Mouse (Mus musculus): Measurements from ENCODE around the gene Tor1b. TPM values are rescaled to one million over a fixed set of nuclear protein-coding genes. Genes with fewer than 3 reads are reported as not detected.

Tor1b gene
- total and polyA plus RNA-seq, 2 experiments from 2014 or later, result 16.9 to 40.0 TPM

DNA sequence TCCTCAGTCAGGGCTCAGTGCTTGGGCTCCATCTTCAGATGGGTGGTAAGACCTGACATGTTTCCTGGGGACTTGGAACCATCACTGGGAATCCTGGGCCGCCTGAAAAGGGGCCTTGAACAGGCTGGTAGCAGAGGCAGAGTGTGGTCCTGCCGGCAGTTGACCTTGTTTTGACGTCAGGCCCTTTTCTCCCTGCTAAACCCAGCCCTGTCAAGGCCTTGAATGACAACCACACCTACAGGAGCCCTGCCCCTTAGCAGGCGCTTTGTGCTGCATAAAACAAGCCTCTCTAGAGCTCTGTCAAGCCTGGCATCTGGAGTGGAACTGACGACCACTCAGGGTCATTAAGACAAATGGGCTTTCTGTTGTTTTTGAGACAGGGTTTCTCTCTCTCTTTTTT lies 7.1 kb downstream of the Tor1b start:
- Histone ChIP-seq H3K36me3 (ENCODE audit: insufficient read depth) (peaks cover 94% of the 10 kb centered on the region), H3K4me3 (ENCODE audit: low read depth, low read length) (no peak overlapping the region), H3K9ac (no peak overlapping the region), H3K9me3 (ENCODE audit: low read length) (no peaks in the 10 kb centered on the region), H3K4me2 (ENCODE audit: low read depth) (no peak overlapping the region), H3K27me3 (ENCODE audit: insufficient read depth, low read length) (no peaks in the 10 kb centered on the region), H3K4me1 (ENCODE audit: insufficient read depth) (0 out of 2 replicates have a peak, but pooled peaks cover under 1% of the 10 kb centered on the region), H3K27ac (ENCODE audit: low read depth, low read length) (no peak overlapping the region)
- TF ChIP-seq CTCF (IDR thresholded peaks at IDR 0.05; ENCODE audit: low read depth), result no peak
- ATAC-seq (no peak), DNase-seq (no peak)
- 43% methylated on average over 5 of the region's 5 CpGs for WGBS

GRCm38 (mm10) chr2:30962570-30963254 lies 10.0 kb downstream of the Tor1b start:
- Histone ChIP-seq H3K4me2 (ENCODE audit: low read depth) (no peak overlapping the region), H3K36me3 (ENCODE audit: insufficient read depth) (peaks cover 70% of the 10 kb centered on the region)
- DNase-seq, result no peak

GRCm38 (mm10) chr2:30965627-30966026 lies 12.9 kb downstream of the Tor1b start:
- no peak overlapping the region for H3K4me3 ChIP-seq (ENCODE audit: low read depth, low read length)
- no peak overlapping the region for H3K27ac ChIP-seq (ENCODE audit: low read depth, low read length)
- H3K4me1 ChIP-seq (ENCODE audit: insufficient read depth), result peaks cover 15% of the 10 kb centered on the region; the same call in 1 of the 2 replicates
- H3K4me2 ChIP-seq (ENCODE audit: low read depth), result no peak overlapping the region
- H3K36me3 ChIP-seq (ENCODE audit: insufficient read depth), result peaks cover 42% of the 10 kb centered on the region
- TF ChIP-seq CTCF (IDR thresholded peaks at IDR 0.05; ENCODE audit: low read depth), result no peak
- H3K9me3 ChIP-seq (ENCODE audit: low read length), result no peaks in the 10 kb centered on the region
- H3K9ac ChIP-seq, result no peak overlapping the region
- H3K27me3 ChIP-seq (ENCODE audit: insufficient read depth, low read length), result no peaks in the 10 kb centered on the region
- 95% methylated on average over 8 of the region's 8 CpGs for WGBS
- ATAC-seq (no peak), DNase-seq (no peak)

More at GRCm38 (mm10) chr2:30962570-30963254, 10.0 kb downstream of the Tor1b start:
- Histone ChIP-seq H3K27me3 (ENCODE audit: insufficient read depth, low read length) (no peaks in the 10 kb centered on the region), H3K4me1 (ENCODE audit: insufficient read depth) (peaks cover 15% of the 10 kb centered on the region; the same call in 1 of the 2 replicates), H3K4me3 (ENCODE audit: low read depth, low read length) (no peak overlapping the region), H3K9me3 (ENCODE audit: low read length) (no peaks in the 10 kb centered on the region), H3K27ac (ENCODE audit: low read depth, low read length) (no peak overlapping the region), H3K9ac (no peak overlapping the region)
- TF ChIP-seq CTCF (IDR thresholded peaks at IDR 0.05; ENCODE audit: low read depth), result no peak
- WGBS, result 90% methylated on average over 11 of the region's 11 CpGs
- no peak for ATAC-seq

GRCm38 (mm10) chr2:30966826-30967225 lies 14.1 kb downstream of the Tor1b start:
- ATAC-seq, result no peak; the same call in 1 of the 2 replicates
- WGBS, result 24% methylated on average over 16 of the region's 16 CpGs
- H3K4me2 ChIP-seq (ENCODE audit: low read depth), result peak overlapping the region; percentile 83
- TF ChIP-seq CTCF (IDR thresholded peaks at IDR 0.05; ENCODE audit: low read depth), result no peak
- no peaks in the 10 kb centered on the region for H3K9me3 ChIP-seq (ENCODE audit: low read length)
- H3K9ac ChIP-seq, result peak overlapping the region; percentile 88
- peaks cover 34% of the 10 kb centered on the region for H3K36me3 ChIP-seq (ENCODE audit: insufficient read depth)
- H3K27me3 ChIP-seq (ENCODE audit: insufficient read depth, low read length), result no peaks in the 10 kb centered on the region
- H3K4me1 ChIP-seq (ENCODE audit: insufficient read depth), result peaks cover 15% of the 10 kb centered on the region; the same call in 1 of the 2 replicates
- H3K4me3 ChIP-seq (ENCODE audit: low read depth, low read length), result peak overlapping the region; percentile 96
- H3K27ac ChIP-seq (ENCODE audit: low read depth, low read length), result no peak overlapping the region
- DNase-seq, result no peak

- TF ChIP-seq CTCF (IDR thresholded peaks at IDR 0.05; ENCODE audit: low read depth), result no peak
- peak; percentile 93 for DNase-seq
Observed at GRCm38 (mm10) chr2:30967352-30968327, 14.9 kb downstream of the Tor1b start, which contains the start of gene Tor1a. Gene Tor1a, minus strand, starts transcription at chr2:30967933.

GRCm38 (mm10) chr2:30981790-30982513 lies 29.2 kb downstream of the Tor1b start, which contains the start of the genes BC005624 and Usp20:
Gene BC005624, minus strand, starts transcription at chr2:30982201.
Gene Usp20, plus strand, starts transcription at chr2:30982279.
- TF ChIP-seq CTCF (IDR thresholded peaks at IDR 0.05; ENCODE audit: low read depth), result peak; percentile 44
- peak within 1 kb of the TSS; percentile 80 for H3K4me3 ChIP-seq (ENCODE audit: low read depth, low read length)
- H3K9me3 ChIP-seq (ENCODE audit: low read length), result no peaks in the 10 kb centered on the region
- peak within 1 kb of the TSS; percentile 72 for H3K4me2 ChIP-seq (ENCODE audit: low read depth)
- H3K4me1 ChIP-seq (ENCODE audit: insufficient read depth), result peaks cover 7% of the 10 kb centered on the region; the same call in 1 of the 2 replicates
- H3K27me3 ChIP-seq (ENCODE audit: insufficient read depth, low read length), result no peaks in the 10 kb centered on the region
- peak within 1 kb of the TSS; percentile 58 for H3K9ac ChIP-seq
- WGBS, result 3% methylated on average over 64 of the region's 66 CpGs
- peak within 1 kb of the TSS; percentile 24 for H3K27ac ChIP-seq (ENCODE audit: low read depth, low read length)
- H3K36me3 ChIP-seq (ENCODE audit: insufficient read depth), result peaks cover 22% of the 10 kb centered on the region
- peak; percentile 97 for ATAC-seq
- DNase-seq, result peak; percentile 99

More at GRCm38 (mm10) chr2:30967352-30968327, 14.9 kb downstream of the Tor1b start, which contains the start of gene Tor1a:
- peaks cover 30% of the 10 kb centered on the region for H3K36me3 ChIP-seq (ENCODE audit: insufficient read depth)
- 6% methylated on average over 59 of the region's 59 CpGs for WGBS
- H3K27ac ChIP-seq (ENCODE audit: low read depth, low read length), result peak within 1 kb of the TSS; percentile 84
- H3K4me2 ChIP-seq (ENCODE audit: low read depth), result peak within 1 kb of the TSS; percentile 83
- H3K9ac ChIP-seq, result peak within 1 kb of the TSS; percentile 88
- H3K4me1 ChIP-seq (ENCODE audit: insufficient read depth), result peaks cover 15% of the 10 kb centered on the region; the same call in 1 of the 2 replicates
- H3K9me3 ChIP-seq (ENCODE audit: low read length), result no peaks in the 10 kb centered on the region
- H3K27me3 ChIP-seq (ENCODE audit: insufficient read depth, low read length), result no peaks in the 10 kb centered on the region
- H3K4me3 ChIP-seq (ENCODE audit: low read depth, low read length), result peak within 1 kb of the TSS; percentile 96
- peak; percentile 97 for ATAC-seq
